Mouse (Mus musculus): ENCODE results near the gene Mcts1.

Mcts1 gene

GRCm38 (mm10) chrX:38654681-38655080 is 54.3 kb downstream of the Mcts1 start:
- in situ Hi-C loops (cut with MseI, MboI): loop anchor here in 1 of 2 experiments (10.0 kb wide), 1 partner anchor 140 kb away; no protein-coding TSS in a partner anchor

GRCm38 (mm10) chrX:38656206-38656883 is 56.0 kb downstream of the Mcts1 start:
- in situ Hi-C loops (cut with MseI, MboI): loop anchor here in 1 of 2 experiments (10.0 kb wide), 1 partner anchor 142 kb away; no protein-coding TSS in a partner anchor
